ENCODE assay signal across 8 mouse cellular contexts in the genomic region with DNA sequence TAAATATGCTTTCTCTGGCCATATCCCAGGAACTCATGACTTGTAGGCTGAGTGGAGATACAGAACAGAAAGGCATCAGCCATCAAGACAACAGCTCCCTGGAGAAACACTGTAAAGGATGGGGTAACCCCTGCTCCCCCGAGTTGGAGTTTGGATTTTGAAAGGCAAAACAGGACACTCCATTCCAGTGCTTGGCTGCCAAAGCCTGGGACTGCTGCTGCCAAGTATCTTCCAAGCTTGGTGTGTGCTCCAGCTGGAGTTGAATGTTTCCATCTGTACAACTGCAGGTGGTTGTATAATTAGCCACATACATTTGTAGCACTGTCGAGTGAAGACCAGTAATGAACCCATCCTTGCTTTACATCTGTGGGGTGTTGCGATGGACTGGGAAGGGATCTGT.
A peak's percentile ranks its signal among the peaks of the same experiment; 100 is the strongest.
DNase-seq lines count a peak whose midpoint lies in the region; TF ChIP-seq lines count a peak whose summit lies in the region.

No protein-coding gene starts in this region.

- no peaks in the 10 kb centered on the region for H3K27me3 ChIP-seq in heart, embryonic 10.5 days (ENCODE audit: insufficient read depth, poor library complexity, severe bottlenecking)
- no peaks in the 10 kb centered on the region for H3K27me3 ChIP-seq in thymus, adult 2 months (ENCODE audit: control insufficient read depth, insufficient read depth, low read length)

- H3K4me1 ChIP-seq in heart, embryonic 10.5 days, result no peaks in the 10 kb centered on the region
- H3K4me1 ChIP-seq in thymus, adult 2 months (replicated peaks; ENCODE audit: control insufficient read depth, insufficient read depth, low read length), result no peaks in the 10 kb centered on the region

- no peak for TF ChIP-seq CTCF in thymus, adult 2 months (IDR thresholded peaks at IDR 0.05; ENCODE audit: borderline replicate concordance, control insufficient read depth, extremely low read depth, insufficient read depth, low read length, poor library complexity)

- DNase-seq in heart, adult 18-20 months, result peak; percentile 51 to 70
- no peak for DNase-seq in heart, embryonic 10.5 days (ENCODE audit: low spot score)
- DNase-seq in cerebellum, adult 11 months, result peak; percentile 8
- peak; percentile 29 for DNase-seq in gastrocnemius, postnatal 25 days
- peak; percentile 34 to 41 for DNase-seq in layer of hippocampus, postnatal 25 days (ENCODE audit: extremely low spot score in 1 of 2, low spot score in 1 of 2)
- DNase-seq in right cerebral cortex, postnatal 10 days (ENCODE audit: low spot score in 2 of 2), result peak; percentile 76 to 87
- DNase-seq in thymus, adult 2 months, result no peak
- no peak for DNase-seq in thymus, postnatal 14 days

- TF ChIP-seq POLR2A in thymus, adult 2 months (IDR thresholded peaks at IDR 0.05; ENCODE audit: control insufficient read depth, extremely low read depth, insufficient read depth, low read length, poor library complexity), result no peak

- 72% methylated on average over 3 of the region's 3 CpGs for WGBS in heart, embryonic 10.5 days
- WGBS in thymus, adult 2 months, result 98% methylated on average over 3 of the region's 3 CpGs

- no peaks in the 10 kb centered on the region for H3K36me3 ChIP-seq in heart, embryonic 10.5 days
- no peaks in the 10 kb centered on the region for H3K36me3 ChIP-seq in thymus, adult 2 months (ENCODE audit: control insufficient read depth, insufficient read depth, low read length)

- H3K4me3 ChIP-seq in heart, embryonic 10.5 days, result no peak overlapping the region
- no peak overlapping the region for H3K4me3 ChIP-seq in thymus, adult 2 months (ENCODE audit: control insufficient read depth, insufficient read depth, low read length)

- no peaks in the 10 kb centered on the region for H3K9me3 ChIP-seq in heart, embryonic 10.5 days

- H3K27ac ChIP-seq in heart, embryonic 10.5 days, result no peak overlapping the region
- H3K27ac ChIP-seq in thymus, adult 2 months (ENCODE audit: control insufficient read depth, insufficient read depth, low read length), result no peak overlapping the region

Comparison
In these comparisons a context has a peak if more than half of its experiments do, and no peak if none do; other contexts are left out.
1. DNase-seq: peak in heart, adult 18-20 months (2 of 2), cerebellum, adult 11 months (single experiment), gastrocnemius, postnatal 25 days (single experiment), layer of hippocampus, postnatal 25 days (2 of 2) and right cerebral cortex, postnatal 10 days (2 of 2); none in heart, embryonic 10.5 days (single experiment), thymus, adult 2 months (single experiment) and thymus, postnatal 14 days (single experiment).